Mouse (Mus musculus): Measurements from ENCODE around the gene Olfr984.

- TF ChIP-seq GATA1 (IDR thresholded peaks at IDR 0.05; ENCODE audit: low read length) (no peak), TAL1 (IDR thresholded peaks at IDR 0.05; ENCODE audit: low read length) (no peak)
Observed at GRCm38 (mm10) chr9:40130556-40130955, 16.6 kb upstream of the Olfr984 start.
